Mouse (Mus musculus) heart, adult 2 months (tissue): ENCODE data around the gene Itpkb. TPM values are rescaled to one million over a fixed set of nuclear protein-coding genes. Genes with fewer than 3 reads are reported as not detected.
"Not testable (repeated sequence)": the region's sequence is repeated elsewhere in the genome, so short reads cannot be mapped to it uniquely, and the experiment has no call there.

ENCODE experiments used
- DNase-seq, 2 experiments: peaks; one replicate each; pipeline ENCODE4 v3.0.0; 2021
- H3K27ac ChIP-seq: fragments of 200-600 bp; 2 replicates; pipeline ENCODE4 v1.8.1; 2022
- H3K27me3 ChIP-seq: fragments of 200-500 bp; 2 replicates; pipeline ENCODE4 v1.6.1; 2012; ENCODE audit warnings: mild to moderate bottlenecking, low read length, inconsistent platforms, mixed read lengths; ENCODE audit not compliant: control insufficient read depth, insufficient read depth
- H3K36me3 ChIP-seq: fragments of 200-500 bp; 2 replicates; pipeline ENCODE4 v1.6.1; 2012; ENCODE audit warnings: low read length, inconsistent platforms; ENCODE audit not compliant: control insufficient read depth, insufficient read depth
- H3K4me1 ChIP-seq: fragments of 200-500 bp; 2 replicates; pipeline ENCODE4 v1.6.1; 2011; ENCODE audit warnings: low read length; ENCODE audit not compliant: control insufficient read depth, insufficient read depth
- H3K4me3 ChIP-seq: fragments of 200-600 bp; 2 replicates; pipeline ENCODE4 v1.8.1; 2022
- H3K79me2 ChIP-seq: fragments of 200-500 bp; replicated peaks from 2 replicates; pipeline ENCODE4 v1.6.1; 2012; ENCODE audit warnings: mild to moderate bottlenecking, inconsistent platforms, low read length, moderate library complexity, mixed read lengths; ENCODE audit not compliant: control insufficient read depth, insufficient read depth
- H3K9ac ChIP-seq: fragments of 200-500 bp; 2 replicates; pipeline ENCODE4 v1.6.1; 2012; ENCODE audit warnings: low read depth, mild to moderate bottlenecking, control low read depth, inconsistent platforms, low read length, mixed read lengths
- CTCF ChIP-seq: fragments of 200-600 bp; IDR thresholded peaks from 2 replicates; pipeline ENCODE4 v1.8.1; 2022; ENCODE audit warnings: antibody characterized with exemption, mild to moderate bottlenecking, moderate library complexity
- EP300 ChIP-seq: fragments of 200-500 bp; IDR thresholded peaks from 2 replicates; pipeline ENCODE4 v1.6.1; 2011; ENCODE audit warnings: low read depth, low read length, control low read depth; ENCODE audit not compliant: insufficient read depth
- POLR2A ChIP-seq: fragments of 200-500 bp; IDR thresholded peaks from 2 replicates; pipeline ENCODE4 v1.6.1; 2011; ENCODE audit warnings: mild to moderate bottlenecking, low read depth, low read length, control low read depth; ENCODE audit not compliant: insufficient read depth
- WGBS: fragments of 180-500 bp; shearing (Covaris S2); methylation state at CpG from one replicate; pipeline ENCODE4 v1.1.7; 2018; 5-methylcytosine and 5-hydroxymethylcytosine counted together
- intact Hi-C: fragments of 180-260 bp; cut with DNase I; formaldehyde crosslinking; loops from one replicate; pipeline ENCODE4 v1.15.1; 2025
- polyA plus RNA-seq: library from polyadenylated mRNA; depleted of rRNA; stranded (reverse); fragments of >200 nt; gene quantifications from 2 replicates; pipeline ENCODE4 v1.2.3, GENCODE M21; 2012
- total RNA-seq, 2 experiments: library from RNA; stranded (reverse); gene quantifications; 2 replicates each; pipeline ENCODE4 v1.2.3; 2021

The Itpkb gene
- total and polyA plus RNA-seq, 3 experiments = 21.5 to 50.7 (median 50.0) TPM

GRCm38 (mm10) chr1:180384486-180384885 lies 54.2 kb downstream of the Itpkb start:
- intact Hi-C loops = no loop called here
- Histone ChIP-seq H3K4me3 (no peak overlapping the region), H3K36me3 (peaks cover 37% of the 10 kb centered on the region; the same call in 1 of the 2 replicates), H3K4me1 (peaks cover 45% of the 10 kb centered on the region), H3K27ac (peak overlapping the region; percentile 66), H3K27me3 (no peaks in the 10 kb centered on the region), H3K79me2 (peaks cover 6% of the 10 kb centered on the region), H3K9ac (peak overlapping the region; percentile 46)
- TF ChIP-seq POLR2A = no peak
- no peak for TF ChIP-seq CTCF
- no peak for TF ChIP-seq EP300
- DNase-seq = peak in 1 of 2 experiments; percentile 40
- WGBS = 25% methylated on average over 10 of the region's 10 CpGs

GRCm38 (mm10) chr1:180385308-180385707 lies 55.0 kb downstream of the Itpkb start:
- peaks cover 44% of the 10 kb centered on the region for H3K4me1 ChIP-seq
- WGBS = 36% methylated on average over 6 of the region's 6 CpGs
- H3K79me2 ChIP-seq = peaks cover 3% of the 10 kb centered on the region
- H3K27ac ChIP-seq = peak overlapping the region; percentile 66
- H3K9ac ChIP-seq = no peak overlapping the region; the same call in 1 of the 2 replicates
- H3K4me3 ChIP-seq = no peak overlapping the region
- intact Hi-C loops = loop anchor here (1.0 kb wide), 1 partner anchor 54 kb away; no protein-coding TSS in a partner anchor
- no peak for TF ChIP-seq EP300
- peaks cover 39% of the 10 kb centered on the region; the same call in 1 of the 2 replicates for H3K36me3 ChIP-seq
- H3K27me3 ChIP-seq = no peaks in the 10 kb centered on the region
- DNase-seq = peak in 1 of 2 experiments; percentile 59

DNA sequence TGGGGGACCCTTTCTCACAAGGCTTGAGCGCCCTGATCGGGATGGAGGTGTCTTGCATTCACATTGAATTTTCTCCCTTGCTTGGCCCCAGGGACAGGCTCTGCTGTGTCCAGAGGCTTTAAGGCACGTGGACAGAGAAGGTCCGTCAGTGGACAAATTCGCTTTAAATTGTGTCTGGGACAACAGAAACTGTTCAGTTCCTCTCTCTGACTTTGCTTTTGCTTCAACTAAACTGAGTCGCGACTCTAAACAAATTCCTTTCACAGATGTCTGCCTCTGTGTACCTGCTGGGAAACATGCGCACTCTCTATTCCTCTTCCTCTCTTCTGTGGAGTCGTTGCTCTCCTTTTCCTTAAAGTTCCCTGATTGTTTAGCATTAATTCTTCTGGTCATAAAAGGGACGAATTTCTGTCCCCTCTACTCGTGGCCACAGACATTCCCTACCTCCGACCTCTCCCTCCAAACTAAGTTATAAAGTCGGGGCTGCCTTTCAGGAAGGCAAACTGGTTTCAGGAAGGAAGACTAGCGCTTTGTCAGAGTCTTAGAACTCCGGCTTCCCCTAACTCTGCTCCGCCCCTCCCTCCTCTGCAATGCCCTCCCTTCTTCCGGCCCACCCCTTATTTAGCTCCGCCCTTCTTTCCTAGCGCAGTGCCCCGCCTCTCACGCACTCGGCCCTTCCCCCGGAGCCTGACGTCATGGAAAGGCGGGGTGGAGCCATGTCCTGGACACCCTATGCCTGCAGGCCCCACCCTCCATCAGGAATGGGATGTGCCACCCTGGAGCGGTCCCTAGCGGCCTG lies 56.9 kb downstream of the Itpkb start:
- H3K79me2 ChIP-seq = peaks cover 1% of the 10 kb centered on the region; the same call in 1 of the 2 replicates
- H3K27me3 ChIP-seq = no peaks in the 10 kb centered on the region
- TF ChIP-seq EP300 = peak; percentile 98
- TF ChIP-seq POLR2A = peak; percentile 97
- TF ChIP-seq CTCF = peak; percentile 83
- WGBS = 3% methylated on average over 27 of the region's 27 CpGs
- intact Hi-C loops = loop anchor here (2.0 kb wide), 1 partner anchor 36 kb away; no protein-coding TSS in a partner anchor
- peak overlapping the region; percentile 96 for H3K27ac ChIP-seq
- peak overlapping the region; percentile 37 for H3K4me3 ChIP-seq
- H3K9ac ChIP-seq = peak overlapping the region; percentile 67
- H3K36me3 ChIP-seq = peaks cover 49% of the 10 kb centered on the region
- peaks cover 46% of the 10 kb centered on the region for H3K4me1 ChIP-seq
- peak; percentile 99 for DNase-seq

- Histone ChIP-seq H3K27me3 (no peaks in the 10 kb centered on the region), H3K79me2 (peaks cover 1% of the 10 kb centered on the region; the same call in 1 of the 2 replicates), H3K4me3 (peak overlapping the region; percentile 22; the same call in 1 of the 2 replicates), H3K27ac (peak overlapping the region; percentile 95), H3K36me3 (peaks cover 51% of the 10 kb centered on the region), H3K9ac (peak overlapping the region; percentile 12; the same call in 1 of the 2 replicates), H3K4me1 (peaks cover 51% of the 10 kb centered on the region)
- no peak for DNase-seq
- 6% methylated on average over 11 of the region's 11 CpGs for whole genome bisulfite sequencing
- intact Hi-C loops = loop anchor here (2.0 kb wide), 1 partner anchor 35 kb away; no protein-coding TSS in a partner anchor
- TF ChIP-seq EP300 = no peak
- TF ChIP-seq CTCF = no peak
- no peak; the same call in 1 of the 2 replicates for TF ChIP-seq POLR2A
Measured at GRCm38 (mm10) chr1:180387750-180388480, 57.6 kb downstream of the Itpkb start.

- H3K9ac ChIP-seq = no peak overlapping the region; the same call in 1 of the 2 replicates
Measured at GRCm38 (mm10) chr1:180388481-180388880, 58.2 kb downstream of the Itpkb start.

DNA sequence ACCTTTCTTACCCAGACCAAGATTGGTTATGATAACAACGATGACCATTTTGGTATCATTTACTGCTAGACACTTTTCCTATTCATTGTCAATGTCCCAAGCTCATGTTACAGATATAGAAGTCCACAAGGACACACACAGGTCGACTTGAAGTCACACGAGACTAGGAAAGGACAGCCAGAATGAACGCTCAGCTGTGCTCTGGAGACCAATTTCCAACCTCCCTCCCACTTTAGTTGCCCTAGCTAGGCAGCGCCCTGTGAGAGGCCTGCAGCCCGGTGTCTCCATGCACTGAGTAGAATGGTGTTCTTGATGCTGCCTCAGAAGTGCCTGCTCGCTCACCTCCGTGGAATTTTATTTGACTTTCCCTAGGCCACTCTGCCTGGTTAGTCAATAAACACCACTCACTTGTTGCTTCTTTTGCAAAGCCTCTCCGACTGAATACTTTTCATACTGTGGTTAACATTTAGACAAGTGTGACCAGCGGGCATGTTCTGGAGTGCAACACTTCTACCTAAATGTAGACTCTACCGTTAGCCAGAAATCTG lies 59.0 kb downstream of the Itpkb start:
- Histone ChIP-seq H3K9ac (peak overlapping the region; percentile 26; the same call in 1 of the 2 replicates), H3K4me1 (peaks cover 50% of the 10 kb centered on the region), H3K27ac (peak overlapping the region; percentile 95), H3K36me3 (peaks cover 48% of the 10 kb centered on the region)
- H3K4me3 ChIP-seq, H3K27me3 ChIP-seq, intact Hi-C loops, H3K79me2 ChIP-seq, DNase-seq: not testable (repeated sequence)
- 56% methylated on average over 11 of the region's 11 CpGs for WGBS

More at GRCm38 (mm10) chr1:180388481-180388880, 58.2 kb downstream of the Itpkb start:
- intact Hi-C loops = no loop called here
- no peaks in the 10 kb centered on the region for H3K27me3 ChIP-seq
- TF ChIP-seq CTCF = no peak
- no peak for TF ChIP-seq EP300
- no peak for TF ChIP-seq POLR2A
- WGBS = 11% methylated on average over 1 of the region's 1 CpGs
- H3K36me3 ChIP-seq = peaks cover 51% of the 10 kb centered on the region
- H3K79me2 ChIP-seq = peaks cover 1% of the 10 kb centered on the region; the same call in 1 of the 2 replicates
- peaks cover 52% of the 10 kb centered on the region for H3K4me1 ChIP-seq
- peak overlapping the region; percentile 95 for H3K27ac ChIP-seq
- DNase-seq = peak in 1 of 2 experiments; percentile 57
- no peak overlapping the region for H3K4me3 ChIP-seq
